Mouse (Mus musculus): Measurements from ENCODE around the gene Olfr476. TPM values are rescaled to one million over a fixed set of nuclear protein-coding genes. Genes with fewer than 3 reads are reported as not detected.

The Olfr476 gene
- polyA plus RNA-seq (2015; fragmentation: Illumina TruSeq; extraction: RNeasy Lipid Tissue Mini Kit (QIAGEN cat#74804); ENCODE audit: low read depth, low replicate concordance): not detected

GRCm38 (mm10) chr7:107964503-107964902 is at the start of gene Olfr476:
Olfr476 (plus strand) TSS chr7:107964803.

GRCm38 (mm10) chr7:107930146-107930545 is 34.5 kb upstream of the Olfr476 start, which contains the start of gene Olfr473:
Olfr473 (plus strand) TSS chr7:107930446.

GRCm38 (mm10) chr7:107954343-107954742 is 10.3 kb upstream of the Olfr476 start, which contains the start of gene Olfr474:
Olfr474 (plus strand) TSS chr7:107954643.

GRCm38 (mm10) chr7:107986393-107986792 is 21.8 kb downstream of the Olfr476 start, which contains the start of gene Olfr477:
Olfr477 (plus strand) TSS chr7:107986693.

Other genes starting within 250 kb of the Olfr476 start
- 0.34 TPM for gene Cyb5r2, start 206.8 kb upstream of the Olfr476 start, polyA plus RNA-seq (2015; fragmentation: Illumina TruSeq; extraction: RNeasy Lipid Tissue Mini Kit (QIAGEN cat#74804); ENCODE audit: low read depth, low replicate concordance)
- not detected for gene Ovch2, start 163.6 kb upstream of the Olfr476 start, polyA plus RNA-seq (2015; fragmentation: Illumina TruSeq; extraction: RNeasy Lipid Tissue Mini Kit (QIAGEN cat#74804); ENCODE audit: low read depth, low replicate concordance)
- not detected for gene Olfr467, start 152.5 kb upstream of the Olfr476 start, polyA plus RNA-seq (2015; fragmentation: Illumina TruSeq; extraction: RNeasy Lipid Tissue Mini Kit (QIAGEN cat#74804); ENCODE audit: low read depth, low replicate concordance)
- gene Olfr469, start 139.3 kb upstream of the Olfr476 start, polyA plus RNA-seq (2015; fragmentation: Illumina TruSeq; extraction: RNeasy Lipid Tissue Mini Kit (QIAGEN cat#74804); ENCODE audit: low read depth, low replicate concordance): not detected
- not detected for gene Olfr470, start 117.3 kb upstream of the Olfr476 start, polyA plus RNA-seq (2015; fragmentation: Illumina TruSeq; extraction: RNeasy Lipid Tissue Mini Kit (QIAGEN cat#74804); ENCODE audit: low read depth, low replicate concordance)
- gene Olfr472, start 66.9 kb upstream of the Olfr476 start, polyA plus RNA-seq (2015; fragmentation: Illumina TruSeq; extraction: RNeasy Lipid Tissue Mini Kit (QIAGEN cat#74804); ENCODE audit: low read depth, low replicate concordance): not detected
- gene Olfr473, start 34.4 kb upstream of the Olfr476 start, polyA plus RNA-seq (2015; fragmentation: Illumina TruSeq; extraction: RNeasy Lipid Tissue Mini Kit (QIAGEN cat#74804); ENCODE audit: low read depth, low replicate concordance): not detected
- gene Olfr474, start 10.2 kb upstream of the Olfr476 start, polyA plus RNA-seq (2015; fragmentation: Illumina TruSeq; extraction: RNeasy Lipid Tissue Mini Kit (QIAGEN cat#74804); ENCODE audit: low read depth, low replicate concordance): not detected
- gene Olfr477, start 21.9 kb downstream of the Olfr476 start, polyA plus RNA-seq (2015; fragmentation: Illumina TruSeq; extraction: RNeasy Lipid Tissue Mini Kit (QIAGEN cat#74804); ENCODE audit: low read depth, low replicate concordance): not detected
- not detected for gene Olfr478, start 69.2 kb downstream of the Olfr476 start, polyA plus RNA-seq (2015; fragmentation: Illumina TruSeq; extraction: RNeasy Lipid Tissue Mini Kit (QIAGEN cat#74804); ENCODE audit: low read depth, low replicate concordance)
- gene Olfr479, start 85.9 kb downstream of the Olfr476 start, polyA plus RNA-seq (2015; fragmentation: Illumina TruSeq; extraction: RNeasy Lipid Tissue Mini Kit (QIAGEN cat#74804); ENCODE audit: low read depth, low replicate concordance): not detected
- gene Olfr480, start 102.5 kb downstream of the Olfr476 start, polyA plus RNA-seq (2015; fragmentation: Illumina TruSeq; extraction: RNeasy Lipid Tissue Mini Kit (QIAGEN cat#74804); ENCODE audit: low read depth, low replicate concordance): not detected
- not detected for gene Olfr481, start 115.1 kb downstream of the Olfr476 start, polyA plus RNA-seq (2015; fragmentation: Illumina TruSeq; extraction: RNeasy Lipid Tissue Mini Kit (QIAGEN cat#74804); ENCODE audit: low read depth, low replicate concordance)
- not detected for gene Olfr482, start 132.8 kb downstream of the Olfr476 start, polyA plus RNA-seq (2015; fragmentation: Illumina TruSeq; extraction: RNeasy Lipid Tissue Mini Kit (QIAGEN cat#74804); ENCODE audit: low read depth, low replicate concordance)
- gene Olfr483, start 136.0 kb downstream of the Olfr476 start, polyA plus RNA-seq (2015; fragmentation: Illumina TruSeq; extraction: RNeasy Lipid Tissue Mini Kit (QIAGEN cat#74804); ENCODE audit: low read depth, low replicate concordance): not detected
- not detected for gene Olfr484, start 162.6 kb downstream of the Olfr476 start, polyA plus RNA-seq (2015; fragmentation: Illumina TruSeq; extraction: RNeasy Lipid Tissue Mini Kit (QIAGEN cat#74804); ENCODE audit: low read depth, low replicate concordance)
- not detected for gene Olfr485, start 195.1 kb downstream of the Olfr476 start, polyA plus RNA-seq (2015; fragmentation: Illumina TruSeq; extraction: RNeasy Lipid Tissue Mini Kit (QIAGEN cat#74804); ENCODE audit: low read depth, low replicate concordance)
- not detected for gene Olfr486, start 207.9 kb downstream of the Olfr476 start, polyA plus RNA-seq (2015; fragmentation: Illumina TruSeq; extraction: RNeasy Lipid Tissue Mini Kit (QIAGEN cat#74804); ENCODE audit: low read depth, low replicate concordance)
- not detected for gene Olfr487, start 249.8 kb downstream of the Olfr476 start, polyA plus RNA-seq (2015; fragmentation: Illumina TruSeq; extraction: RNeasy Lipid Tissue Mini Kit (QIAGEN cat#74804); ENCODE audit: low read depth, low replicate concordance)